Mouse (Mus musculus) forebrain, embryonic 10.5 days (tissue): ENCODE measurements around the gene Stard13. TPM values are rescaled to one million over a fixed set of nuclear protein-coding genes. Genes with fewer than 3 reads are reported as not detected.

Experiments
- DNase-seq: peaks from one replicate; pipeline ENCODE4 v3.0.0-alpha.2; 2017; ENCODE audit warnings: low spot score; ENCODE audit errors: extremely low spot score
- H3K27ac ChIP-seq: fragments of 300-500 bp; sonication (generic); 2 replicates; pipeline ENCODE4 v1.5.1; 2016; ENCODE audit warnings: mild to moderate bottlenecking
- H3K27me3 ChIP-seq: fragments of 300-500 bp; sonication (generic); 2 replicates; pipeline ENCODE4 v1.6.1; 2016; ENCODE audit warnings: mild to moderate bottlenecking; ENCODE audit not compliant: poor library complexity, severe bottlenecking
- H3K36me3 ChIP-seq: fragments of 300-500 bp; sonication (generic); replicated peaks from 2 replicates; pipeline ENCODE4 v1.6.1; 2016; ENCODE audit warnings: mild to moderate bottlenecking, moderate library complexity
- H3K4me1 ChIP-seq: fragments of 300-500 bp; sonication (generic); 2 replicates; pipeline ENCODE4 v1.6.1; 2016
- H3K4me3 ChIP-seq: fragments of 300-500 bp; sonication (generic); 2 replicates; pipeline ENCODE4 v1.5.1; 2016; ENCODE audit warnings: mild to moderate bottlenecking, moderate library complexity
- H3K9me3 ChIP-seq: fragments of 300-500 bp; sonication (generic); 2 replicates; pipeline ENCODE4 v1.6.1; 2016; ENCODE audit warnings: mild to moderate bottlenecking, moderate library complexity
- WGBS: fragments of 180-500 bp; shearing (Covaris S2); methylation state at CpG from one replicate; pipeline ENCODE4 v1.1.7; 2016; 5-methylcytosine and 5-hydroxymethylcytosine counted together
- polyA plus RNA-seq: library from polyadenylated mRNA; unstranded; fragments of >200 nt; fragmentation: Nextera tagmentation; extraction: Ambion mirVana; gene quantifications from 2 replicates; pipeline ENCODE4 v1.2.1, GENCODE M21; 2016

Stard13 gene
- polyA plus RNA-seq, 1 experiment from 2014 or later, result 3.7 TPM

DNA sequence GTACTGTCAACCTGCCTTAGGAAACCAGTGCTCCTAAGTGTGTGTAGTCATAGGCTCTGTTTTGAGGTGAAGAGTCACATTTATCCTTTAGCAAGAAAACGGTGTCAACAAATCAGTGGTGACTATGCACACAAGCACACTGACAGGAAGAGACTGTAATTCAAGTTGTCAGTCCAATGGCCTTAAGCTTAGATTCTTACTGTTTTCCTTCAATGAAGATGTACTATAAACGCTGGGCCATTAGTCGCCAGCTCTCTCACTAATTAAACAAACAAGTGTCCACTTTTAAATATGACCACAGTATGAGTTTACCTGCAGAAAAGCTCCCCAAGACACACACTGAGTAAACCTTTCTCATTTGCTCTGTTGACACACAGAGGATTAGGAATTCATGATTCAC is 44.3 kb downstream of the Stard13 start:
- no peaks in the 10 kb centered on the region for H3K9me3 ChIP-seq

GRCm38 (mm10) chr5:151188659-151189058 is 45.0 kb downstream of the Stard13 start:
- no peak overlapping the region for H3K27ac ChIP-seq
- WGBS, result 89% methylated on average over 6 of the region's 6 CpGs
- H3K27me3 ChIP-seq, result peaks cover 7% of the 10 kb centered on the region
- no peak overlapping the region for H3K4me3 ChIP-seq
- H3K9me3 ChIP-seq, result no peaks in the 10 kb centered on the region
- no peaks in the 10 kb centered on the region for H3K36me3 ChIP-seq
- DNase-seq, result no peak
- H3K4me1 ChIP-seq, result peaks cover 29% of the 10 kb centered on the region

More for the DNA sequence above, 44.3 kb downstream of the Stard13 start:
- peak overlapping the region; percentile 62 for H3K4me3 ChIP-seq
- H3K36me3 ChIP-seq, result no peaks in the 10 kb centered on the region
- H3K27me3 ChIP-seq, result peaks cover 7% of the 10 kb centered on the region
- peaks cover 29% of the 10 kb centered on the region for H3K4me1 ChIP-seq
- DNase-seq, result no peak
- whole genome bisulfite sequencing, result 66% methylated on average over 3 of the region's 3 CpGs
- H3K27ac ChIP-seq, result no peak overlapping the region

- Histone ChIP-seq H3K27me3 (peaks cover 7% of the 10 kb centered on the region), H3K4me1 (peaks cover 29% of the 10 kb centered on the region), H3K36me3 (no peaks in the 10 kb centered on the region), H3K27ac (no peak overlapping the region), H3K9me3 (no peaks in the 10 kb centered on the region), H3K4me3 (no peak overlapping the region)
- DNase-seq, result no peak
- WGBS, result 85% methylated on average over 11 of the region's 11 CpGs
Observed at GRCm38 (mm10) chr5:151187336-151187735, 46.3 kb downstream of the Stard13 start.

DNA sequence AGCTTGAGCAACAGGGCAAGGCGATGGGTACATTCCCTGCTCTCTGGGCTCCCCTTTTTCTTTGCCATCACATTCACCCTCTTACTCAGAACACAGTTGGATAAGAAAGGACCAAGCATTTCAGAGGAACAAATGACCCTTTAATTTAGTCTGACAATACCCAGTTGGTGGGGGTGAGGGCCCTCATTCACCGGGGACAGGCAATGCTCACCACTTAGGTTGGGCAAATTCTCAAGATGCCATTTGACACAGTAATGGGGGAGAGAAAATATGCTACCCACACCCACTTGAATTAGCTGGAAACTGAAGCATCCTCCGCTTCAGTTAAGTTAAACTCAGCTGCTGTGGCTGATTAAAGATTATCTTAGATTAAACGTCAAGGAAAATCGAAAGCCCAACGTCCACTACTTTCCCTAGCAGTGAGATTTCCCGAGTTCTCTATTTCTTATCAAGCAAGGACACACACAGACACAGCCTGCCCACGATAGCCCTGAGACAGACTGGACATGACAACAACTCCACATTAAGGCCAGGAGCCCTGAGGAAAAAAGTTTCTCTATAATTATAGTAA is 48.3 kb downstream of the Stard13 start:
- 78% methylated on average over 8 of the region's 8 CpGs for WGBS
- H3K9me3 ChIP-seq, result no peaks in the 10 kb centered on the region

DNA sequence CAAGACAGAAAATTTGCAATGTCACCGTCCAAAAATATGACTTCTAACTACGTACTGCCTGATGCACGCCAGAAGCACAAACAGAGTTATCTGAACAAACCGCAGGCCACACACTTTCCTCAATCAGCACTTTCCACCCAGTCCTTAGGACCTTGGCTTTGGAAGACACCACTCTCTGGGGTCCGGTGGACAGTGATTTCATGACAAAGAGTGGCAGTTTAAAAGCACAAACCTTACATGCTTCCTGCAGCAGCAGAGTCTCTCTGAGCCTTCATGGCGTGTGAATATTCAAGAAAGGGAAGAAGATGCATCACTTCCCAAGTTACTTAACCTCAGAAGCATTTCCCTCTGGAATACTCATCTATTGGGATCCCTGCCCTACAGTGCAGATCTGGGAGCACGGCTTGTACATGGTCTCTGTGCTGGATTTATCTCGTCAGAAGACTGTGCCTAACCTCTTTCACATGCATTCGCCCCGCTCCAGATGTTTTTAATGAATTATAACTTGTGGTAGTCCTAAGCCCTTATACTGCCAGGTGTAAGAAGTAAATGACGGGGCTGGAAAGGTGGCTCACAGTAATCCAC is 49.9 kb downstream of the Stard13 start:
- Histone ChIP-seq H3K4me1 (peaks cover 13% of the 10 kb centered on the region), H3K9me3 (no peaks in the 10 kb centered on the region), H3K27me3 (no peaks in the 10 kb centered on the region), H3K36me3 (no peaks in the 10 kb centered on the region), H3K4me3 (no peak overlapping the region), H3K27ac (no peak overlapping the region)
- DNase-seq, result no peak
- WGBS, result 89% methylated on average over 11 of the region's 11 CpGs

More for the DNA sequence above, 48.3 kb downstream of the Stard13 start:
- H3K4me3 ChIP-seq, result no peak overlapping the region
- no peaks in the 10 kb centered on the region for H3K27me3 ChIP-seq
- H3K36me3 ChIP-seq, result no peaks in the 10 kb centered on the region
- H3K4me1 ChIP-seq, result peaks cover 26% of the 10 kb centered on the region
- no peak for DNase-seq
- H3K27ac ChIP-seq, result no peak overlapping the region

DNA sequence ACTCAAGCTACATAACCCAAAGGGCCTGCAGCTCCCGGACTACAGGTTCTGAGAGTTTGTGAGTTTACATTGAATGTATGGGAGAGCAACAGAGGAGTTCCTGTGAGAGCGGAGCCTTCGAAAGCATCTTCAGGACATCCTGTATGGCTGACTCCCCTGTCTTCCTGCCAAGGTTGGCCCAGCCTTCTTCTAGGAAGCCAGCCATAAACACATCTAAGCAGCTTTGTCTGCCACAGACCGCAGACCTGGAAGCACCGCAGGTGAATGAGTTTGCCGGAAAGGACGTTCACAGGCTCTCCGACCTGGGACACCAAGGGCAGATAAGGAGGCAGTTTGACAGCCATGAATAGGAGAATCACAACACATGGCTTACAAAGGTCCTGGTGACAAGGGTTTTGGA is 52.3 kb downstream of the Stard13 start:
- no peak overlapping the region for H3K4me3 ChIP-seq
- peaks cover 9% of the 10 kb centered on the region for H3K4me1 ChIP-seq
- no peaks in the 10 kb centered on the region for H3K9me3 ChIP-seq
- 91% methylated on average over 8 of the region's 8 CpGs for WGBS
- DNase-seq, result no peak
- H3K27ac ChIP-seq, result no peak overlapping the region
- H3K27me3 ChIP-seq, result no peaks in the 10 kb centered on the region
- H3K36me3 ChIP-seq, result no peaks in the 10 kb centered on the region

- peaks cover 3% of the 10 kb centered on the region for H3K4me1 ChIP-seq
- DNase-seq, result no peak
- H3K27me3 ChIP-seq, result no peaks in the 10 kb centered on the region
- no peaks in the 10 kb centered on the region for H3K36me3 ChIP-seq
- no peak overlapping the region for H3K27ac ChIP-seq
- H3K9me3 ChIP-seq, result no peaks in the 10 kb centered on the region
- H3K4me3 ChIP-seq, result no peak overlapping the region
- 93% methylated on average over 9 of the region's 9 CpGs for WGBS
Observed at GRCm38 (mm10) chr5:151180176-151180785, 53.4 kb downstream of the Stard13 start.

GRCm38 (mm10) chr5:151177171-151177570 is 56.5 kb downstream of the Stard13 start:
- 92% methylated on average over 3 of the region's 3 CpGs for WGBS
- Histone ChIP-seq H3K4me1 (0 out of 2 replicates have a peak, but pooled peaks cover 8% of the 10 kb centered on the region), H3K27ac (no peak overlapping the region), H3K36me3 (no peaks in the 10 kb centered on the region), H3K9me3 (no peaks in the 10 kb centered on the region), H3K27me3 (no peaks in the 10 kb centered on the region), H3K4me3 (no peak overlapping the region)
- DNase-seq, result no peak

GRCm38 (mm10) chr5:151175897-151176313 is 57.7 kb downstream of the Stard13 start:
- H3K27ac ChIP-seq, result no peak overlapping the region
- no peaks in the 10 kb centered on the region for H3K27me3 ChIP-seq
- no peaks in the 10 kb centered on the region for H3K9me3 ChIP-seq
- WGBS, result 83% methylated on average over 4 of the region's 4 CpGs
- H3K4me3 ChIP-seq, result no peak overlapping the region
- H3K36me3 ChIP-seq, result no peaks in the 10 kb centered on the region
- DNase-seq, result no peak
- 0 out of 2 replicates have a peak, but pooled peaks cover 8% of the 10 kb centered on the region for H3K4me1 ChIP-seq

DNA sequence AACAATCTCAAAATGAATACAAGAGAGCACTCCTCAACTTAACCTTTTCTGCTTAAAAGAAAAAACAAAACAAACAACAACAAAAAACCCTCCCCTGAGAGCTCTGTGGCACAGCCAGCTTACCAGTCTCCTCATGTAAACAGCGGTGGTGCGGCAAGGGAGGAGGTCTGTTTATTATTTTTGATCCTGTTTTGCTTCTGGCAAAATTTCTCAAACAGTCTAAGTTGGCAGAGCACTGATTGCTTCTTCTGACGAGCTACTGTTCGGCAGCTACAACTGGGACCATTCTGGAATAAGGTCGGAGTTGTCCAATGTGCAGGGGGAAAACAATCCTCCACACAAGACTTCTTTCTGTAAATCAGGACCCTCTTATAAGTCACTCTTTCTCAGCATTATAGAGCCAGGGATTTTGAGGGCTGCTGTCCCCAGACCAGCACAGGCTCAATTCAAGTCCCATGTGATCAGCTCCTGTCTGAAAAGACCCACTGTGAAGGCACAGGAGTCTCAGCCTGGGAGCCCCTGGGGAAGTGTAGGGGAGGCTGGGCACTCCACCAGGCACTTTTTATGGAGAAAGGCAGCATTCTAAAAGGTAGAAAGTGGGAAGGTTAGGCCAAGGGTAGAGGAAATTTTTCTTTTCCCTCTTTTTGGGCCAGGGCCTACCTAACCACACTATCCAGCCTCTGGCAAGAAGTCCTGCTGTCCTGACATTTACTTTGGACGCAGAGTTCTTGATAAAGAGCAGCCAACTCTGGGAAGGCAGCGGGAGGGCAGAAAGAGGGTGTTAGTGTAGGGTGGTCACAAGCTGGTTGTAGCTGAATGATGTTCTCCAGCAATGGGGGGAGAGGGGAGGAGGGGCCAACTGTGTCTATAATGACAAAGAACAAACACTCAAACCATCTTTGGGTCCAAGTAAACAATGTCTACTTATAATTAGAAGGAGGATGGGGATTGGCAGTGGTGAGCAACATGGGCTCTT is 58.9 kb downstream of the Stard13 start:
- H3K4me1 ChIP-seq, result 0 out of 2 replicates have a peak, but pooled peaks cover 8% of the 10 kb centered on the region
- 82% methylated on average over 7 of the region's 7 CpGs for WGBS
- no peak for DNase-seq

DNA sequence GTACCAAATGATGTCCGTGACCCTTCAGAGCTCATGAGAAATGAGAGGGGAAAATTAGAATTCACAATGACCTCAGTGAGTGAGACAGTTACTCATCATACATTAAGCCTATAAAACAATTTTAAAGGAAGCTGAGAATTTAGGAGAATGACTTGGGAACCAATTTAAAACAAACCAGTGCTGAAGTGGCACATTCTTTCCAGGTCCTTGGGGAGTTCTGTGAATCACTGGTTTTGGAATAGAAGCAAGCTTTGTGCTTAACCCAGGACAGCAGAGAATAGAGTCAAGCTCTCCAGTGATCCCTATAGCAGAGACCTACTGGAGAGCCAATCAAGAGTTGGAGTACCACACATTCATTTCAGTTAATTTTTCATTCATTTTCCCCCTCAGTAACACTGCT is 59.9 kb downstream of the Stard13 start:
- Histone ChIP-seq H3K4me3 (no peak overlapping the region), H3K9me3 (no peaks in the 10 kb centered on the region), H3K27me3 (no peaks in the 10 kb centered on the region), H3K4me1 (0 out of 2 replicates have a peak, but pooled peaks cover 8% of the 10 kb centered on the region), H3K27ac (no peak overlapping the region), H3K36me3 (no peaks in the 10 kb centered on the region)
- WGBS, result 100% methylated on average over 1 of the region's 1 CpGs
- no peak for DNase-seq

More for the DNA sequence above, 58.9 kb downstream of the Stard13 start:
- Histone ChIP-seq H3K27ac (no peak overlapping the region), H3K36me3 (no peaks in the 10 kb centered on the region), H3K9me3 (no peaks in the 10 kb centered on the region), H3K4me3 (no peak overlapping the region), H3K27me3 (no peaks in the 10 kb centered on the region)

DNA sequence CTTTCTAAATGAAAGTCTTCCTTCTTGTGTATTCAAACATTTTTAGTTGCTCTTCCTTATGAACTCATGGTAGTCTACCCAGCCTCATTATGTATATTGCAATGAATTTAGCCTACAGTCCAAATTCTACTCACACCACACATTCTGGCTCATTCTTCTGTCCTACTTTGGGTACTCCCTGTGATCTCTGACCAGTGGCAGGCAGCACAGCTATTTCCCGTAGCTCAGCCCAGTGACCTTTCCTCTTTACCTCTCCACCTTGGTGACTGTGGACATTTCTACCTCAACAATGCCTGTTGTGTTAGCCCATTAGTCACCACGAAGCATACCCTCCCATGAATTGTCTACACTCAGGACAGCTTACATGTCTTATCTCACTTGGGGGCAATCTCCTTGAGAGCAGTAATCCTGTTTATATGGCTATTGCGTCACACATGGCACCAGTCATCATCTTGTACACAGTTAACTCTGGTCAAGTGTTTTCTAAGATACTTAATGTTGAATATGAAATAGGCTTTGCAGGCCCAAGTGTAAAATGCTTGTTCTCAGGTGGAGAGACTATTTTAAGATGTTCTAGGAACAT is 63.4 kb downstream of the Stard13 start:
- WGBS, result 86% methylated on average over 3 of the region's 3 CpGs
- H3K27me3 ChIP-seq, result no peaks in the 10 kb centered on the region
- DNase-seq, result no peak
- no peak overlapping the region for H3K27ac ChIP-seq
- H3K4me1 ChIP-seq, result 0 out of 2 replicates have a peak, but pooled peaks cover 8% of the 10 kb centered on the region
- no peaks in the 10 kb centered on the region for H3K36me3 ChIP-seq
- H3K4me3 ChIP-seq, result no peak overlapping the region
- H3K9me3 ChIP-seq, result no peaks in the 10 kb centered on the region
